Mouse (Mus musculus): Measurements from ENCODE around the gene Slc43a1. TPM values are rescaled to one million over a fixed set of nuclear protein-coding genes. Genes with fewer than 3 reads are reported as not detected.
"Not testable (repeated sequence)": the region's sequence is repeated elsewhere in the genome, so short reads cannot be mapped to it uniquely, and the experiment has no call there.

Gene Slc43a1
- total and polyA plus RNA-seq, 2 experiments from 2014 or later, result 2.8 to 3.9 TPM

DNA sequence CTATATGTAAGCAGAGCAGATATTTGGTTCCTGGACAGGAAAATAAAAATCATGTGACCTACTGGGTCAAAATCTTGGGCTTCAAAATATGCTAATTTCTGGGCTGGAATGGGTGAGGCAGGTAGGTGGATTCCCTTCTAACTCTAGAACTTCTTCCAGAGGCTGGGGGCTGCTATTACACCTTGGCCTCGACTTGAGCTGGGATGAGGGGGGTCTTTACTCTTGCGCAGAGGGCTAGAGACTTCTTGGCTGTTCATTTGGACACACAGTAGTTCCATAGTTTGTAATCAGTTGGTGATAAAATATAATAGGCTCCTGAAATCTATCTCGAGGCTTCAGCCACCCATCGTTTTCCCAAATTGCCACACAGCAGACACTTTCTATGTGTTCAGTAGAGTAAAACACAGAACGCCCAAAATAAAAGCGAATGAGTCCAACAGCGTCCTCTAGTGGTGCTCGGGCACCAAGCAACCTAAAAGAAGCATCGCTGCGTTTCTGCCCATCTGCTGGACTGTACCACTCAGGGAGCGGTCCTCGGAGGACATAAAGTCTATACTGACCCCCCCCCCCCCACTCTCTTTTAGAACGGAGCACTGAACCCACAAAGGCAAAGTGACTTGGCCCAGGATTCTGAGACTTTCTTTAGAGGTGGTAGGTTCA is 40.7 kb upstream of the Slc43a1 start:
- DNase-seq (ENCODE audit: low spot score) (peak; percentile 65), ATAC-seq (ENCODE audit: insufficient read depth, low read depth) (peak; percentile 40)
- no peaks in the 10 kb centered on the region for H3K4me1 ChIP-seq (ENCODE audit: control insufficient read depth, insufficient read depth)
- H3K4me2 ChIP-seq (ENCODE audit: low read depth, low read length), result peak overlapping the region; percentile 94
- 11% methylated on average over 13 of the region's 13 CpGs for WGBS
- peaks cover 3% of the 10 kb centered on the region; the same call in 1 of the 2 replicates for H3K9me3 ChIP-seq (replicated peaks; ENCODE audit: control insufficient read depth, low read length)
- peak overlapping the region; percentile 75 for H3K27ac ChIP-seq (ENCODE audit: low read depth)
- no peaks in the 10 kb centered on the region for H3K27me3 ChIP-seq (ENCODE audit: control insufficient read depth, insufficient read depth, low read length)
- no peak for TF ChIP-seq EP300 (IDR thresholded peaks at IDR 0.05; ENCODE audit: low read depth)
- peak; percentile 86 for TF ChIP-seq CTCF (IDR thresholded peaks at IDR 0.05; ENCODE audit: low read depth)
- 0 out of 2 replicates have a peak, but pooled peaks cover 3% of the 10 kb centered on the region for H3K36me3 ChIP-seq (replicated peaks; ENCODE audit: control insufficient read depth, insufficient read depth, low read length)
- peak overlapping the region; percentile 50 for H3K9ac ChIP-seq (replicated peaks; ENCODE audit: low read depth, low read length)
- peak overlapping the region; percentile 64 for H3K4me3 ChIP-seq (ENCODE audit: low read depth, low read length)

DNA sequence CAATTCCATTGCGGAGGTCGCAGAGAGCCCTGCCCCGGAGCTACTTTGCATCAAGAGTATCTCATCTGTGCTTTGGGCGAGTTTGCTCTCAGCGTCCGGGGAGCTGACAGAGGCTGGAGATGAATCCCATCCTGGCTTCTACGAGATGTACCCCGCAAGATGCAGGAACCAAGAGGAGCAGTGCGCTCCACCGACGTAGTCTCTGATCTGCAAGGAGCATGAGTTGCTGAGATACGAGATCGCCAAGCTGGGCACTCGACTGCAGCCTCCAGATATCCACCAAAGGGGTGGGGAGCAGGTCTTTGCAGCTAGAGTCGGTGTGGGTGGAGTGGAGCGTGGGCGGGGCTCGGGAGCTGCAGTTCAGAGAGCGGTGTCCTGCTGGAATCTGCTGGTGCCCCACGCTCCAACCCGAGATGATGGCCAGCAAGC is 40.1 kb upstream of the Slc43a1 start, which contains the start of gene Ube2l6:
TSS of gene Ube2l6 (plus strand) at position 336 of the 429 bp plus-strand sequence.
- TF ChIP-seq CTCF (IDR thresholded peaks at IDR 0.05; ENCODE audit: low read depth) (no peak), EP300 (IDR thresholded peaks at IDR 0.05; ENCODE audit: low read depth) (no peak)
- Histone ChIP-seq H3K27ac (ENCODE audit: low read depth) (peak within 1 kb of the TSS; percentile 75), H3K9me3 (replicated peaks; ENCODE audit: control insufficient read depth, low read length) (peaks cover 3% of the 10 kb centered on the region; the same call in 1 of the 2 replicates), H3K4me2 (ENCODE audit: low read depth, low read length) (peak within 1 kb of the TSS; percentile 94), H3K4me1 (ENCODE audit: control insufficient read depth, insufficient read depth) (no peaks in the 10 kb centered on the region), H3K4me3 (ENCODE audit: low read depth, low read length) (peak within 1 kb of the TSS; percentile 64), H3K27me3 (ENCODE audit: control insufficient read depth, insufficient read depth, low read length) (no peaks in the 10 kb centered on the region), H3K36me3 (replicated peaks; ENCODE audit: control insufficient read depth, insufficient read depth, low read length) (0 out of 2 replicates have a peak, but pooled peaks cover 5% of the 10 kb centered on the region), H3K9ac (replicated peaks; ENCODE audit: low read depth, low read length) (peak within 1 kb of the TSS; percentile 50)
- ATAC-seq (ENCODE audit: insufficient read depth, low read depth) (peak; percentile 64), DNase-seq (ENCODE audit: low spot score) (peak; percentile 71)
- WGBS, result under 1% methylated on average over 21 of the region's 21 CpGs

DNA sequence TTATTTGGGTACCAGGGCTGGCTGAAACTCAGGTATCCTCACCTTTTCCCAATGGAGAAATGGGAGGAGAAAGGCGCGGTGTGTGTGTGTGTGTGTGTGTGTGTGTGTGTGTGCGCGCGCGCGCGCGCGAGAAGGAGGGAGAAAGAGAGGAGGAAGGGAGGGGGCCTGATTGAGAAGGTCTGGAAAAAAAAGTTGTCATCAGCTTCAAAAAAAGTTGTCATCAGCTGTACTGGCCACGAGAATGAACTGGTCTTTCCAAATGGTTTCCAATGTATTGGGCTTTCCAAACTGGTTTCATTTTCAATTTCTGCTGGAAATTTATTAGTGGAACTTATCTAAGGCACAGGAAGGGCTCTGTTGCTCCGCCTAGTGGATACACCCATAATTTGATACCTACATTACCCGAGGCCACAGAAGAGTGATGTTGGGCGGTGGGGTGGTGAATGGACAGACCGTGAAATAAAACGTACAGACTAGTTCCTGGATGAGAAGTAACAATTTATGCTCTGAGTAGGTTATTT is 39.5 kb upstream of the Slc43a1 start:
- peaks cover 3% of the 10 kb centered on the region; the same call in 1 of the 2 replicates for H3K9me3 ChIP-seq (replicated peaks; ENCODE audit: control insufficient read depth, low read length)
- DNase-seq (ENCODE audit: low spot score) (peak; percentile 89), ATAC-seq (ENCODE audit: insufficient read depth, low read depth) (peak; percentile 67)
- H3K4me3 ChIP-seq (ENCODE audit: low read depth, low read length), result peak overlapping the region; percentile 64
- H3K4me2 ChIP-seq (ENCODE audit: low read depth, low read length), result peak overlapping the region; percentile 94
- WGBS, result under 1% methylated on average over 16 of the region's 16 CpGs
- no peak for TF ChIP-seq EP300 (IDR thresholded peaks at IDR 0.05; ENCODE audit: low read depth)
- peak; percentile 71 for TF ChIP-seq CTCF (IDR thresholded peaks at IDR 0.05; ENCODE audit: low read depth)
- H3K36me3 ChIP-seq (replicated peaks; ENCODE audit: control insufficient read depth, insufficient read depth, low read length), result 0 out of 2 replicates have a peak, but pooled peaks cover 5% of the 10 kb centered on the region
- H3K27ac ChIP-seq (ENCODE audit: low read depth), result peak overlapping the region; percentile 75
- no peaks in the 10 kb centered on the region for H3K27me3 ChIP-seq (ENCODE audit: control insufficient read depth, insufficient read depth, low read length)
- no peaks in the 10 kb centered on the region for H3K4me1 ChIP-seq (ENCODE audit: control insufficient read depth, insufficient read depth)
- peak overlapping the region; percentile 50 for H3K9ac ChIP-seq (replicated peaks; ENCODE audit: low read depth, low read length)

DNA sequence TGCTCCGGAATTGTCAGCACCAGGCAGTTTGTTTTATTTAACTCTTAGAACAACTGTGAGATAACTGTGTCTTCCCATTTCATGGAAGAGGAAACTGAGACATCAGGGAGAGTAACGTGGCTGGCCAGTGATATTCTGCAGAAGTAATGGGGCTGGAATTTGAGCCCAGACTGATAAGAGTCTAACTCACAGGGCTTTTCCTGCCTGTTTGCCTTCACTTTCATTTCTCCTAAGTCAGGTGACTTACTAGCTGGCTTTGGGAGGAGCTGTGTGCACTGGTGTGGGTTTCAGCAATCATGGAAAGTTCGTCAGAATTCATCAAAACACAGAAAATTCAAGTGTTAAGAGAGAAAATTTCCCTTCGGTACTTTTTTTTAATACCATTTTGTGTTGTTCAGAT is 38.3 kb upstream of the Slc43a1 start:
- Histone ChIP-seq H3K36me3 (replicated peaks; ENCODE audit: control insufficient read depth, insufficient read depth, low read length) (0 out of 2 replicates have a peak, but pooled peaks cover 10% of the 10 kb centered on the region), H3K27ac (ENCODE audit: low read depth) (no peak overlapping the region), H3K4me2 (ENCODE audit: low read depth, low read length) (peak overlapping the region; percentile 8), H3K4me3 (ENCODE audit: low read depth, low read length) (no peak overlapping the region), H3K4me1 (ENCODE audit: control insufficient read depth, insufficient read depth) (no peaks in the 10 kb centered on the region), H3K9ac (replicated peaks; ENCODE audit: low read depth, low read length) (no peak overlapping the region), H3K27me3 (ENCODE audit: control insufficient read depth, insufficient read depth, low read length) (no peaks in the 10 kb centered on the region), H3K9me3 (replicated peaks; ENCODE audit: control insufficient read depth, low read length) (peaks cover 3% of the 10 kb centered on the region; the same call in 1 of the 2 replicates)
- ATAC-seq (ENCODE audit: insufficient read depth, low read depth) (no peak), DNase-seq (ENCODE audit: low spot score) (no peak)
- no peak for TF ChIP-seq EP300 (IDR thresholded peaks at IDR 0.05; ENCODE audit: low read depth)
- no peak for TF ChIP-seq CTCF (IDR thresholded peaks at IDR 0.05; ENCODE audit: low read depth)
- 65% methylated on average over 4 of the region's 4 CpGs for WGBS

- H3K9ac ChIP-seq (replicated peaks; ENCODE audit: low read depth, low read length); ATAC-seq (ENCODE audit: insufficient read depth, low read depth); H3K27ac ChIP-seq (ENCODE audit: low read depth); H3K9me3 ChIP-seq (replicated peaks; ENCODE audit: control insufficient read depth, low read length); DNase-seq (ENCODE audit: low spot score); H3K4me1 ChIP-seq (ENCODE audit: control insufficient read depth, insufficient read depth); H3K4me3 ChIP-seq (ENCODE audit: low read depth, low read length); H3K4me2 ChIP-seq (ENCODE audit: low read depth, low read length); H3K27me3 ChIP-seq (ENCODE audit: control insufficient read depth, insufficient read depth, low read length): not testable (repeated sequence)
- 0 out of 2 replicates have a peak, but pooled peaks cover 10% of the 10 kb centered on the region for H3K36me3 ChIP-seq (replicated peaks; ENCODE audit: control insufficient read depth, insufficient read depth, low read length)
- 76% methylated on average over 5 of the region's 5 CpGs for WGBS
Observed at GRCm38 (mm10) chr2:84801223-84801622, 37.4 kb upstream of the Slc43a1 start.

Measured in heart, postnatal 0 days (tissue).